Mouse (Mus musculus): ENCODE results near the gene Rnf217.

Rnf217 gene

DNA sequence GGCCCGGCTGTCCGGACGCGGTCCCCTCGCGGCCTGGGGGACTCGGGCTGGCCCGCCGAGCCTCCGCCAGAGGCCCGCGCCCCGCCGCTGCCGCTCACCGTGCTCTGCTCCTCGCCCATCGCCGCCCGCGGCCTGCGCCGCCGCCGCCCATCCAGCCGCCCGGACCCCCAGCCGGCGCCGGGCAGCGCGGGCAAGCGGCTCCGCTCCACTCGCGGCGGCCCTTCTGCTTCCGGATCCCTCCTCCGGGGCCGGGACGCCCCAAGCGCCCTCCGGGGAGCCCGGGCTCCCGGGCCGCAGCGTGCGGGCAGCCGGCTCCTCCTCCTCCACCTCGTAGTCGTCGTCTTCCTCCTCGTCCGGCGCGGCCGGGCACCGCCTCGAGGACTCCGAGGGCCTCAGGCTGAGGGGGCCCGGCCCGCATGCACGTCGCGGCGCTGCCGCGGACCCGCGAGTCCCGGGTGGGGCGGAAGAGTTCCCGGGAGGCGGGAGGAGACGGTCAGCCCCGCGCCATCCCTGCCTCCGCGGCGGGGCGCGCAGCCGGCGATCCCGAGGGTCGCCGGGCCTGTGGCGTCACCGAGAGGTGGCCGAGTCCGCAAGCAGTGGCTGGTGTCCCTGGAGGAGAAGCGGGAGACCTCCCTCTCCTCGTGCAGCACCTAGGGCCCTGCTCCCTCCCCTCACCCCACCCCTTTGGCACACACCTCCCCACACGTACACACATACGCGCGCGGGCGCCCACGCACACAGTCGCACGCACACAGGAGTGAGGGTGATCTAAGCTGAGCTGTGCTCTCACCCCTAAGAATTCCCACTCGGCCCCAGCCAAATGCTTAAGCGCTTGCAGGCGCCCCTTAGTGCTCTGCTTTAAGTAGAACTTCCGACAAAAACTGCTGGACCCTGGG is at the start of gene Rnf217:
Gene Rnf217 (minus strand): TSS at position 119 of the 896 bp plus-strand sequence.
- no peak for DNase-seq (ENCODE audit: low read depth, low spot score)

DNA sequence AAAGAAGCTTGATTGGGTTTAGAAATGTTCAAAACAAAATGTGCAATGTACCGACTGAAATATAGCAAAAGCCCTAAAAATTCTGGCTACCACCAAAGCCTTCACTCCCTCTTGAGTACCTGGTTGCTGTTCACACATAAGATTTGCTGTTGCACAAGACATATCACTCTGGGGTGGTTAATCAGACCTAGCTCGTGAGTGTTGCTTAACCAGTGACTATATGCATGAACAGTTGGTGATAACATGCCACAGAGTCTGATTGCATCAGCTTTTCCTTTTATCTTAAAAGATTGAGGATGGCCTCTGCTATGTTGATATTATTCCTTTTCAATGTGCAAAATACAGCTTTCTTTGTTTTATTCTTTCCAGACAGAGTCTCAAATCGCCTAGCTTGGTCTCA is 38.3 kb upstream of the Rnf217 start:
- DNase-seq (ENCODE audit: low read depth, low spot score): no peak

DNA sequence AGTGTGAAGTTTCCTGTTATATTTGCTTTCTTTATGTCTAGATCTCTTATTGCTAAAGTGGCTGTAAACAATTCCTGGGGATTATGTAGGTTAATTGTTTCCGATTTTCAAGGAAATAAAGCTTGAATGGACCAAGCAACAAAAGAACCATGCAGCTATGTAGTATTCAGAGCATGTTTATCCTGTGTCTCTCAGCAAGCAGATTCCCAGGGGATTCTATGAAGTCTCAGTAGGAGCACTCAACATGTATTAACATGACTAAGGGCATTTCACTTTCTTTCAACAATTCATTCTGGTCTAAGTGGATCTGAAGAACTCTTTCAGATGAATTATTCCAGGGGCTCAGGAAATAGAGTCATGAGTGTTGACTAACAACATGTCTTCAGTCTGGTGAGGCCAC is 37.1 kb upstream of the Rnf217 start:
- no peak for DNase-seq (ENCODE audit: low read depth, low spot score)

DNA sequence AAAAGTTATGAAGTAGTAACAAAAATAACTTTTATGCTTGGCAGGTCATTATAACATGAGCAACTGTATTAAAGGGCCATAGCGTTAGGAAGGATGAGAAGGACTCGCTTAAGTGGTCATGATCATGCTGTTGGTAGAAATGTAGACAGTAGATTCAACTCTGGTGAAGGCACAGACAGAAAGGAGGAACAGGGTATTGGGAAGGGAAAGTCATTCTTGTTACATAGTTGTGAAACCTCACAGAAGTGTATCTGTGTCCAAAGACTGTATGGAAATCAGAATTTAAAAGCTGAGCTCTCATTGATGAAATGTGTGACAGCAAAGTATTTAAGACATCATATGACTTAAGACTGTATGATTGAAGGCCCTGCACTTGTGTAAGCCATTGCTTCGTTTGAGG is 26.1 kb upstream of the Rnf217 start:
- no peak for DNase-seq (ENCODE audit: low read depth, low spot score)

DNA sequence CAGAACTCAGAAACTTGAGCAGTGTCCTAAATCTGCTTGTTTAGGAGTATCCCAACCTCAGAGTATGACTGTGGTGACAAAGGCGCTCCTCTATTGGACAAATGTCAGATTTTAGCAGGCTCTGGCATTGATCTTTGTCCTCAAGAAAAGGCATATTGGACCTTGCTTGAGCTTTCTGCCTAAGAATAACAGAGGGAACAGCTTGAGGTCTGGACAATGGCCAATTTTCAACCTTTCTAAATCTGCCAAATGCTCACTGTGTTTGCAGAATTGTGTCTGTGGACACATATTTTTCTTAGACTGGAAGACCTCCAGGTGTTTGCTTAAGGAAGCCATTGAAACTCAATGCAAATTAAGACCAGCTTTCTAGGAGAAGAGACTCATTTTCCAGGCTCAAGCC is 23.0 kb upstream of the Rnf217 start:
- DNase-seq (ENCODE audit: low read depth, low spot score): no peak

DNA sequence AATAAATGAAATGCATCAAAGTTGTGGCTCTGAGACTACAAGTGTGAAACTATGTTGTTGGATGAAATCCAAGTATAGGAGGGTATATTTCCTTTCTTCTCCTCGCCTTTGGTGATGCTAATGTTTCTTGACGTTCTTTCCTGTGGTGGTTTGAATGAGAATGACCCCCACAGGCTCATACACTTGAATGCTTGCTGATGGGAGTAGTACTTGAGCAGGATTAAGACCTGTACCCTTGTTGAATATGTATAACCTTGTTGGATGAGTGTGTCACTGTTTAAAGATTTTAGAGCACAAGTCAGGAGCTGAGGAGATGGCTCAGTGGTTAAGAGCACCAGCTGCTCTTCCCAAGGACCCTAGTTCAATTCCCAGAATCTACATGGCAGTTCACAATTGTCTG is 6.4 kb upstream of the Rnf217 start:
- no peak for DNase-seq (ENCODE audit: low read depth, low spot score)

DNA sequence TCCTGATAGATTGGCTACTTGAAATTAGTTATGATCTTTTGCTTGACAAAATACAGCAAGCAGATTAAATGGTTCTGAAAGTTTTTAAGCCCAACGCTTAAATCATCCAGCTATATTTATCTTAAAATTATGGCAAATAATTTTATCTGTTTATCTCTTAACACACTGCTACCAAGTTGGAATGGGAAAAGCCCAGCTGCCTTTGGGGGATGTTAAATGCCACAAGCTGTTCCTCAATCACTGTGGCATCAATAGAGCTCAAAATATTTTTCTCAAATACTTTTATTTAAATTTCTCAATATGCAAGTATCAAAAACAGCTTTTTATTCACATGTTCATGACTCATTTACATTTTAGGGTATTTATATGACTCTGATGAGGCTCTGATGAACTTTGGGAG is 5.1 kb upstream of the Rnf217 start:
- no peak for DNase-seq (ENCODE audit: low read depth, low spot score)

DNA sequence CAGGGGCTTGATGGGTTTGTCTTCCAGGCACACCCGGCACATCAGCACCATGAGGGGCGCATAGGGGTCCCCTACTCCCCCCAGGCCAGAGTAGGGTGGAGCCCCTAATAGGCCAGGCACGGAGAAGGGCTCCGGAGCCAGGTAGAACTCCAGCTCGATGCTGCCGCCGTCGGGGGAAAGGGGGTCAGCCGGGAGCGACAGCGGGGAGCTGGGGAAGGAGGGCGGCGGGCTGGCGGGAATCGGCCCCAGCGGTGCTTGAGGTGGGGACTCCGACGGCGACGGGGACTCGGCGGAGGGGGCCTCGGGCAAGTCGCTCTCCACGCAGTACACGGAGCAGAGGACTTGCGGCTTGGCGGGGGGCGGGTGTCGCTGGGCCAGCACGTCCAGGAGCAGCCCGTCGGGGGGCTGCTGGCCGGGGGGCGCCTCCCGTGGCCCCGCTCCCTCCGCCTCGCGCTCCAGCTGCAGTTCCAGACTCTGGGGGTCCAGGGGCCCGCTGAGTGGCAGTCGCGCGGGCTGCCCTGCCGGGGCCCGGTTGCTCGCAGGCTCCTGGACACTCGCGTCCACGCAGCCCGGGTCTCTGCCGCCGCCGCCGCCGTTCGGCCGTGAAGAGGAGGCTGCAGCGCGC is 431 bp downstream of the Rnf217 start:
- no peak for DNase-seq (ENCODE audit: low read depth, low spot score)

DNA sequence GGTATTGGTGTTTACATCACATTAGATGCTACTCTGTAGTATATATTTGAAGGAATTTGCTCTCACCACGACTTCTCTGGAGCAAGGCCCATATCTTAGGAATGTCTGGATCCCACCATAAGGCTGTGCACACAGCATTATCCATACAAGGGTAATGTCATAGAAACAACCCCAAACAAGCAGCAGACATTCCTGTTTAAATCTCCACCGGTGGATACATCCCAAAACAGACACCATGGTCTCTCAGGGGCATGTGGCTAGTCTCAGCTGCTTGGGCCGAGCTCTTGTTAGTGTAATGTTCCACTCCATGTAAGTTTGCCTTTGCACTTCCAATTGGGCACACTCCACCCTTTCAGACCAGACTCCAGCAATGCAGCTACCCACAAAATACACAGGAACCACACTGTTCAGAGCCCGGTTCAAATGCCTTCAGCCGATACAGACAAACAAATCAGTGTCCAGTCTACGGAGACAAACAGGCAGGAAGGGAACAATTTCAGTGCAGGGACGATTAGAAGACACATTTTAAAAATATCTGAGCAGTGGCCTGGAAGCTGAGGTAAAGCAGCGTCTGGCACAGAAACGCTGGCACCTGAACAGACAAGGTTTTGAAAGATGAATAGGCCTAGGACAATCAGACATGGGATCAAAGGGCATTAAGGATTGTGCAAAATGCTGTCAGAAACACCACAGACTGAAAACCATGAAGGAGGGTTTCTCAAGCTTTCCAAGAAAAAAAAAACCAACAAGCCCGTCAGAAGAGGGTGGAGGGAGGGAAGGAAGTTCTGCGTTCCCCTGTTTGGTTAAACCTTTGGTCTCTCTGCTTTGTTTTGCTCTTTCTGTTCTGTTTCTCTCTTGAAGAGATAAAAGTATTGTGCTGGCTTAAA is 1.8 kb downstream of the Rnf217 start:
- DNase-seq (ENCODE audit: low read depth, low spot score): no peak

DNA sequence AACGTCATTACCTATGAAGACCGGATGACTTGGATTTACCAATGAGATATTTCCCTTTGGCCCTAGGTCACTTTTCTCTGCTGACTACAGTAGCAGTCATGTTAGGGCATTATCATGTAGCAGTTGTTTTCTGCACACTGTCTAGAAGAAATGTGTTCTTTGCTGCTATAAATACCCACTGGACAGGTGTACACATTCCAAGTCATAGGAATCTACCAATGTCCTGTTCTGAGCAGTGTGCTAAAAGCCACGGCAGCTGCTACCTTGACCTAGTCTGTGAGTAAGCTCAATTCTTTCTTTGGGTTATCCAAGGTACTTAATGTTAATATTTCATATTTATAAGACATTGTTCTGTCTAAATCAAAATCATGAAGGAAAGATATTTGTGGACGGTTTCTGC is 5.1 kb downstream of the Rnf217 start:
- DNase-seq (ENCODE audit: low read depth, low spot score): no peak

DNA sequence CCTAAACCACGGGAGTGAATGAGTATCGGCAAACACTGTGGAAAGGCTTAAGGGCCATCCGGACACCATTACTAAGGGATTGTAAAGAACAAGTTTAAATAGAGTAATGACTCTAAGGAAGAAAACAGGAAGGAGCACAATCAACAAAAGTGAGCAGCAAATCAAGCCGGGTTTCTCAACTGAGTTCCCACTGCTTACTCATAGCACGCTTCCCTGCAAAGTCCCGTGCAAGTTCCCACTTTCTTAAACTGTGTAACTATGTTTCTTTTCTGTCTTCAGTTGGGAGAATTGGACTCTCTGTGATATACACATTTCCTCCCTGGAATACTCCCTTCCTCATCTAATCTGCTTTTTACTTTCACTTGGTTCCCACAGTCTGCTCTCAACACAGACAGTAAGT is 8.9 kb downstream of the Rnf217 start:
- DNase-seq (ENCODE audit: low read depth, low spot score): no peak

DNA sequence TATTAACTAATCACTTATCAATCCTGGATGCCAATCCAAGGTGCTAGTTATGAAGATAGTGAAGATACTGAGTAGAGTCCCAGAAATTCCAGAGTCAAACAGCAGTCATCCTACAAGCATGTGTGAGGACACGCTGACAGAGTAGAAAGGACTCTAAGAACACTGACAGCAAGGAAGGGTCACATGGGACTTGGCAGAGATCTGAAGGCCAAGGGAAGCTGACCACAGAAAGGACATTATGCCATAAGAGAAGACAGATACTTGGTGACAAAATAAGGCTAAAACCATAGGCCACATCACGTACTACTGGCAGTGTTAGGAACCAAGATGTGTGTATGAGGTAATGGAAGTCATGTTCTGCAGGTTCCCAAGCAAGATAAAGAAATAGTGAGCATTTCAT is 11.1 kb downstream of the Rnf217 start:
- DNase-seq (ENCODE audit: low read depth, low spot score): no peak

DNA sequence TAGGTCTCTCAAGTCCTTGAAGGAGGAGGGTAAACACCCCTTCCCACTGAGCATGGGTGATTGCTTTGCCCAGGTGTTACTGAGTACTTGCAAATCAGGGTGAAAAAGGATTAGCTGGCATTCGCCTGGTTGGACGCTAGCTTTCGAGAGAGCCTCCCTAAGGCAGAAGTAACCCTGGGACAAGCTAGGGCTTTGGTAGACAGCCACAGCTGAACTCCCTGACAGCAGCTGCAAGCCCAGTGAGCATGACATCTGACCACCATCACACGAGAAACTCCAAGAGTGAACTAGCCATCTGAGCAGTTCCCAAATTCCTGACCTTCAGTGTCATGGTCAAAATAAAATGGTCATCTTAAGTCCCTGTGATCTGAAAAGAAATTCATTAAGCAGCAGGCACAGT is 12.2 kb downstream of the Rnf217 start:
- DNase-seq (ENCODE audit: low read depth, low spot score): no peak

DNA sequence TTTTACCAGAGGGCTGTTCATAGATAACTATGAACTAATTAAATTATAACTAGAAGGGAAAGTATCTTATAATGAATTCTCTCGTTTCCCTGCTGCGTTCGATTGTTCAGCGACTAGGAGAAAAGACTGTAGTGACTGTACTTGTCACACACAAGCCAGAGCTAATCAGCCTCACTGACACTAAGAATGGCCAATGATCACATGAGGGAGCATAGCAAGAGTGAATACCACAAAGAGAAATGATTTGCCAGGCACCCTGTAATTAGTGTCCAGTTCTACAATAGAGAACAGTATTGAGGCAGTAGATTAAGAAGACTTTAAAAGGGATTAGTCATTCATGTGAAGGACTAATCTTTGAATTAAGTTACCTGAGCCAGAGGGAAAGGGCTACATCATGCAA is 13.7 kb downstream of the Rnf217 start:
- DNase-seq (ENCODE audit: low read depth, low spot score): no peak

DNA sequence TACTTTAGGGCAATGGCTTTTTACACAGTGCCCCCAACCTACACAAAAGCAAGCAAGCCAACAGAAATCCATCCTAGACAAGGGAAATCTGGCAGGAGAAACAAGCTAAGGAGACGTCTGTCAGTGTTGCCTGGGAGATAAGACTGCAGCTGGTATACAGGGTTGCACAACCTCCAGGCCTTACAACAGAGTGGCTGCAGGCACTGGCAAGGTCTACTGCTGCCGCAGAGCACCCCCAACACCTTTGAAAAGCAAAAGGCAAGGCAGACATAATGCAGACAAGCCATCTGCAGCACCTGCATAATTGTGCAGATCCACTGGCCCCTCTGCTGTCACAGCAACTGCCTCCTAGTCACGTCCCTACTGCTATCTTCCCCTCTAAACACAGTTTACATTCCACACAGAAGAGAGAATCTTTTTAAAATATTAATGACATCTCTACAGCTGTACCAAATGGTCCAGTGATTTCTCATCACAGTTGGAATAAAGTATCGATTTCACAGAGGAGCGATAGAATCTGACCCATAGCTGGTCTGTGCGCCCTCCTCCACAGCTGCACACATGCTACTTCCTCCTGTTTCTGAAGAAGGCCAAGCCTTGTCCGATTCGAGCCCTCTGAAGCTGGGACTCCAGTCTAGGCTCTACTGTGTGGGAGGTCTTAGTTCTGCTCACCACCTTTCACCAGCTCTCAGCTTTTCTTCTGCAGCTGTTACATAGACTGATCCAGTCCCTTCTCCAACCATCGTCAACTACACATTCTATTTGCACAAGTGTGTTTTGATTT is 16.1 kb downstream of the Rnf217 start:
- no peak for DNase-seq (ENCODE audit: low read depth, low spot score)

DNA sequence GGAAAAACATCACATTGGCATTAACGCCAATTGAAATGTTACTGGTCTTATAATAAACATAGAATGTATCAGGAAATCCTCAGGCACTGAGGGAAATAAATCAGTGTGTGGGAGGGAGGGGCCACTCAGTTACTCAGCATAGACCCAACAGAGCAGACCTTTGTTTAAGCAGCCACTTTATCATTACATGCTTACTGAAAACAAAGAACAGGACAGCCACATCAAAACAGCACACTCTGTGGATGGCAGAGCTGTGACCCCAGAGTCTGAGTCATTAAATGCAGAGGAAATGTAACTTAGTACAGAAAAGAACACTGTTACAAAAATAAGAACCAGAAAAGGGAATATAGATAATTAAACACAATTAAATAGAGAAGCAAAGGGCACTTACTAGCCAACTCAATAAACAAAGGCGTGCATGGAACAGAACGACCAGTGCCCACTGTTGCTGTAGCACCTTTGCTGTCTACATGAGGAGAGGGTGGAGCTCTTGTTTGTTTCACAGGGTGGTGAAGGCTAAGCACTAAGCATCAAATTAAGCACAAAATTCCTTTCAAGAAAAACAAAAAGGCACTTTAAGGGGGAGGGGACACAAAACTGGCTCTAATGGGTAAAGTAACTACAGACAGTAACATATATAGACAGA is 16.8 kb downstream of the Rnf217 start:
- DNase-seq (ENCODE audit: low read depth, low spot score): no peak

DNA sequence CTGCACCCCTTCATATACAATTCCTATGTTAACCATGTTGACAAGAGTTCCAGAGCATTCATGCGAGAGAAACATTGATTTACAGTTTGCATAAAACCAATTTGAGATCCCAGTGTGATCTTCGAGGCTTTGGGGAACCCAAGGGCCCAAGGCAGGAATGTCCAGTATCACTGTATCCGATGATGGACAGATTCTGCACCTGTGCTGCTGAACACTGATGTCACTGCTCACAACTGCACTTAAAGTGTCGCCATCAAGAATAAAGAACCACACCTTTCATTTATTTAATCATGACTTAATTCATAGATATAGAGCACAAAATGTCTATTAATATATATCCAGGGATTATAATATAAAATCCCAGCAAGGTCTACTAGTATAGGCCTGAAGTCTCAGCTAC is 28.3 kb downstream of the Rnf217 start:
- DNase-seq (ENCODE audit: low read depth, low spot score): no peak

DNA sequence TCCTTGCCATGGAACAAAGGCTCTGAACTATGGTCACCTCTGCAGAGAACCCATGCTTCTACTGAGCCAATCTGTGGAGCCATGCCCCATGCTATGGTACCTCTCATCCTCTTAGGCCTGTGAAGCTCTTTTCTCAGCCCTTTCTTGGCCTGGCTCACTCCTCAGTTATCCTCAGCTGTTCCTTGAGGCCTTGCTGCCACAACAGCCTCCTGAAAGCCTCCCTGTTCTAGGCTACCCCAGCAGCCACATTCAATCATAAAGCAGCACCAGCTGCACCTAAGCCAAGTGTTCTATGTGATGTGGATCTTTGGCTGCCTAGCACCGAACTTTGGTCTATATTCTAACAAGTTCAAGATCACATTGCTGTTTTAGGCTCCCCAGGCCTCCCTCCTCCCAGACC is 28.9 kb downstream of the Rnf217 start:
- no peak for DNase-seq (ENCODE audit: low read depth, low spot score)

DNA sequence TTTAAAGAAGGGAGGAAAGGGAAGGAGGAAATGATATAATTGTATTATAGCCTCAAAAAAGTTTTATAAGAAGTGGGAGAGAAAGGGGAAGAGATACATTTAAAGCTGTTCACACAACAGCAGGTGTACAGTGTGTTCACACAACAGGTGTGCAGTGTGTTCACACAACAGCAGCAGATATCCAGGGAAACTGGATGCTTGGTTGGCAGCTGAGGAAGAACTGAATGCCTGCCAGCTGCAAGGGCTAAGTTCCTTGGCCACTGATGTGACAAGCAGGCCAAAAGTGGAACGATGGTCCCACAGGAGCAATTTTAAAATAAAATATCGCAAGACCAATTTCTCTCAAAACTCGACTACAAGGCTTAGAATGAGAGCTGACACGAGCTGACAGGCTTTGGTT is 35.7 kb downstream of the Rnf217 start:
- no peak for DNase-seq (ENCODE audit: low read depth, low spot score)

DNA sequence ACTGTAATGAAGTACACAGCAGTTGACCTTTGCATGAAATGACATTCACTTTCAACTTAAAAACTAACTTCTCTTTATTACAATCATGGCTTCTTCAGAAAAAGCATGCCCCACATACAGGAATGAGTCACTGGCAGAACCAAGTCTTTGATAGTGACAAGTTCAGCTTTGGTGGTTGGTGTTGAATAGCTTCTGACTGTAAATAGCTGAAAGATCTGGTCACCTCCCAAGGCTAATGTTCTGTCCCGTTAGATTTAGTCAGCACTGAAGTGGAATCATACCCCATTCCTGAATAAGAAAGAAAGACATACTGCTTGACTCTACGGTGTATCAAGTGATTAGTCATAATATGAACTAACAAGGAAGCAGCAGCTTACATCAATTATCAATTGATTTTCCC is 51.7 kb downstream of the Rnf217 start:
- no peak for DNase-seq (ENCODE audit: low read depth, low spot score)

DNA sequence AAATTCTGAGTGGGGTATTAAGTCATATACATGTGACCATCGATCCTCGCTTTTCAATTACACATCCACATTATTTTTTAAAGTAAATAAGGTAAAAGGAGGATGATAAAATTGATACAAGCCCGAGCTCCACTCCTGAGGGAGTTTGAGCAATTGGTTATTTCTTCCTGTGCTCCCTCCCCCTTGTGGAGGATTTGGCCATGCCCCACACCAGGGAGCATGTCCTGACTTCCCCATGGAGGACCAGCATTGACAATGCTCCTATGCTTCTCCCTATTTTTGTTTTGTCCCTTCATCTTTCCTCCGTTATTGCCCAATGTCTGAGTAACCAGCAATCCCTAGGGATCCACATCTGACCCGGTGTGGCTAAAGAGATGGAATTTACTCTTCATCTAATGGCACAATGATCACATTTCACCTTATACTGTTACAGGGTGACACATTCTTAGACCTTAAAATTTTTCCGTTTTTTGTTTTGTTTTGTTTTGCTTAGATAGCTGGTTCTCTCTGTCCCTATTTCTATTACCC is 53.5 kb downstream of the Rnf217 start:
- DNase-seq (ENCODE audit: low read depth, low spot score): no peak

All from CD4-positive, CD25-positive, alpha-beta regulatory T cell, adult 2 months (primary cell).